Mouse (Mus musculus) midbrain, embryonic 16.5 days (tissue): ENCODE data around the gene Ehd1. TPM values are rescaled to one million over a fixed set of nuclear protein-coding genes. Genes with fewer than 3 reads are reported as not detected.

Experiments used
- ATAC-seq: fragments of 200-750 bp; cut with Nextera tagmentation; 2 replicates; pipeline ENCODE4 v1.8.0; 2017; ENCODE audit warnings: moderate TSS enrichment
- H3K27ac ChIP-seq: fragments of 300-500 bp; sonication (generic); 2 replicates; pipeline ENCODE4 v1.5.1; 2014; ENCODE audit warnings: mild to moderate bottlenecking, low read length, mixed read lengths
- H3K27me3 ChIP-seq: fragments of 300-500 bp; sonication (generic); 2 replicates; pipeline ENCODE4 v1.6.1; 2014; ENCODE audit warnings: low read depth, low read length, mixed read lengths; ENCODE audit not compliant: control insufficient read depth, insufficient read depth
- H3K36me3 ChIP-seq: fragments of 300-500 bp; sonication (generic); 2 replicates; pipeline ENCODE4 v1.6.1; 2014; ENCODE audit warnings: mild to moderate bottlenecking, low read length, moderate library complexity, mixed read lengths; ENCODE audit not compliant: control insufficient read depth, insufficient read depth
- H3K4me1 ChIP-seq: fragments of 300-500 bp; sonication (generic); 2 replicates; pipeline ENCODE4 v1.6.1; 2014; ENCODE audit warnings: mild to moderate bottlenecking, low read length, mixed read lengths; ENCODE audit not compliant: control insufficient read depth, insufficient read depth
- H3K4me2 ChIP-seq: fragments of 300-500 bp; sonication (generic); 2 replicates; pipeline ENCODE4 v1.6.1; 2014; ENCODE audit warnings: mild to moderate bottlenecking, low read length, mixed read lengths
- H3K4me3 ChIP-seq: fragments of 300-500 bp; sonication (generic); 2 replicates; pipeline ENCODE4 v1.5.1; 2014; ENCODE audit warnings: low read depth, mild to moderate bottlenecking, low read length, moderate library complexity, mixed read lengths
- H3K9ac ChIP-seq: fragments of 300-500 bp; sonication (generic); 2 replicates; pipeline ENCODE4 v1.6.1; 2014; ENCODE audit warnings: low read depth, low read length, mixed read lengths
- H3K9me3 ChIP-seq: fragments of 300-500 bp; sonication (generic); replicated peaks from 2 replicates; pipeline ENCODE4 v1.6.1; 2014; ENCODE audit warnings: mild to moderate bottlenecking, low read length, mixed read lengths; ENCODE audit not compliant: control insufficient read depth, poor library complexity, severe bottlenecking
- WGBS: fragments of 180-500 bp; shearing (Covaris S2); extraction: QIAGEN DNeasy Blood & Tissue Kit; methylation state at CpG from one replicate; pipeline ENCODE4 v1.1.7; 2014; 5-methylcytosine and 5-hydroxymethylcytosine counted together
- polyA plus RNA-seq: library from polyadenylated mRNA; unstranded; fragments of >200 nt; fragmentation: Nextera tagmentation; extraction: Ambion mirVana; gene quantifications from 2 replicates; pipeline ENCODE4 v1.2.1, GENCODE M21; 2015

Gene Ehd1
- polyA plus RNA-seq, 1 experiment from 2014 or later = 99.6 TPM

DNA sequence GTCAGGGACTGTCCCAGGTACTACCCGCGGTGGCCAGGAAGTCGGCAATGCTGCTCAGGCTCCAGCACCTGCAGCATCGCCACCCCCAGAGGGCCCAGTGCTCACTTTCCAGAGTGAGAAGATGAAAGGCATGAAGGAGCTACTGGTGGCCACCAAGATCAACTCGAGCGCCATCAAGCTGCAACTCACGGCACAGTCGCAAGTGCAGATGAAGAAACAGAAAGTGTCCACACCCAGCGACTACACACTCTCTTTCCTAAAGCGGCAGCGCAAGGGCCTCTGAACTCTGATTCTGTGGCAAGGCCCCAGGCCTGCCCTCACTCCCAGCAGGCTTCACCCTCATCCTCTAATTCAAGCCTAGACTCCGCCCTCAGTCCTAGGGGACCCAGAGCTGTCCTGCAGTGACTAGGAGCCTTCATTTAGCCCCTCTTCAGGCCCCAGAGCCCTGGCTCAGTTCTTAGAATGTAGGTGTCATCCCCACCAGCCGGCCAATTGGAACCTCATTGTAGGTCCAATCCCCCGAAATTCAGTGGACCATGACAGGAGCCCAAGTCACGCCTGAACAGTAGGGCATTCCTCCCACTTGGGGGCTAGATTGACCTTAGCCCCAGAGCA, 63.5 kb downstream of the Ehd1 start:
- ATAC-seq = no peak
- Histone ChIP-seq H3K4me2 (peak overlapping the region; percentile 77), H3K9me3 (no peaks in the 10 kb centered on the region), H3K27me3 (no peaks in the 10 kb centered on the region), H3K4me3 (no peak overlapping the region), H3K4me1 (peaks cover 31% of the 10 kb centered on the region), H3K9ac (no peak overlapping the region), H3K36me3 (peaks cover 36% of the 10 kb centered on the region), H3K27ac (no peak overlapping the region; the same call in 1 of the 2 replicates)
- WGBS = 66% methylated on average over 15 of the region's 15 CpGs

DNA sequence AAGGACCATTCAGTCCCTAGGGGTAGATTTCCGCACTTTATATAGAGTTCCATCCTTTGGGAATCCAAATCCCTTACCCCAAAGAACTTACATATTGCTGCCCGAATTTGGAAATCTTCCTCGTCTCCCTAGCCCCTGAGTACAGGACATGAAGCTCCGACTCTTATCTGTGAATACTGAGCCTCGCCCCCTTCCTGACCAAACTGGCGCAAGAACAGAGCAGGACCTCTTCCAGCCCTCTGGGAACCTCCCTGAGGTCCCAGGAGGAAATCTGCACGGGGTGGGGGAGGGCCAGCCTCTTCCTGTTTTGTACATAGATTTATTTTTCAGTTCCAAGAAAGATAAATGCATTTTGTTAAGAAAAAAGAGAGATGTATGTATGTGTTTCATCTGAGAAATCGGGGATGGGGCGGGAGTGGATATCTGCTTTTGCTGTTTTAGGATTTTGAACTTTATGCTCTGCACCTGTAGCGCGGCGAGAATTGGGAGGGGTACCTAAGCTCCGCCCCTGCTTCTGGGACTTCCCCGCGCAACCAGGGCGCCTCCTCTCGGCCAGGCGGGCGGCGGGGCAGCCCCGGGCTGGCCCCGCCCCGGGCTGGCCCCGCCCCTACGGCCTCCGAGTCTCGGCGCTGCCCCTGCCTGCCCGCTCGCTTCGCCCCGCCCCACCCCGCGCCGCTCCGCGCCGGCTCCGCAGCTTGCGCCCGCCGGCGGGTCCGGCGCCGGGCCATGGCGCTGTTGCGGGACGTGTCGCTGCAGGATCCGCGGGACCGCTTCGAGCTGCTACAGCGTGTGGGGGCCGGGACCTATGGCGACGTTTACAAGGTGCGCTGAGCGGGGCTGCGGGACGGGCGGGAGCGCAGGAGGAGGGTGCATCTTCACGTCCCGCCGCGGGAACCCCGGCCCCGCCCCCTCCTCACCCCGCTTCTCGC, 64.3 kb downstream of the Ehd1 start, which contains the start of gene Map4k2:
Map4k2 (plus strand) TSS at position 612 of the 929 bp plus-strand sequence.
- ATAC-seq = peak; percentile 29
- Histone ChIP-seq H3K9me3 (no peaks in the 10 kb centered on the region), H3K27ac (peak within 1 kb of the TSS; percentile 29; the same call in 1 of the 2 replicates), H3K9ac (peak within 1 kb of the TSS; percentile 74), H3K4me2 (peak within 1 kb of the TSS; percentile 77), H3K27me3 (no peaks in the 10 kb centered on the region), H3K36me3 (peaks cover 43% of the 10 kb centered on the region), H3K4me3 (peak within 1 kb of the TSS; percentile 51), H3K4me1 (peaks cover 29% of the 10 kb centered on the region)
- 9% methylated on average over 54 of the region's 72 CpGs for WGBS

DNA sequence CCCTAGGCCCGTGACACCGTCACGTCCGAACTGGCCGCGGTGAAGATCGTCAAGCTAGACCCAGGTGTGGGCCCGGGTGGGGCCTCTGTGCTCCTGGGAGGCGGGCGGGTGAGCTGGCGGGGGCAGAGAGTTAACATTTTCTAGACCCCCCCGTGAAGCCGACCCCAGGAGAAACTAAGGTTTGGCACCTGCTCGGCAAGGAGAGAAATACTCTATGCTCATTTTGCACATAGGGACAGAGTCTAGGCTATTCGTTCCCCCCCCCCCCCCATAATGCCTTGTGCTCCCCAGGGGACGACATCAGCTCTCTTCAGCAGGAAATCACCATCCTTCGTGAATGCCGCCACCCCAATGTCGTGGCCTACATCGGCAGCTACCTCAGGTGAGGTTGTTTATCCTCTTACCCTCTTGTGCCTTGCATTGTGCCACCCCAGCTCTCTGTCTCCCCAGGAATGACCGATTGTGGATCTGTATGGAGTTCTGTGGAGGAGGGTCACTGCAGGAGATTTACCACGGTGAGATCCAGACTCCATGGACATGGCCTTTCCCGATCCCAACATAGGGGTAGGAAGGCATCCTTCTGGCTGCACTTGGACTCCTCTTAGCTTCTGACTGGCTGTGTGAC, 65.0 kb downstream of the Ehd1 start:
- Histone ChIP-seq H3K36me3 (peaks cover 50% of the 10 kb centered on the region), H3K4me3 (peak overlapping the region; percentile 51), H3K4me2 (peak overlapping the region; percentile 77), H3K27ac (peak overlapping the region; percentile 29; the same call in 1 of the 2 replicates), H3K27me3 (no peaks in the 10 kb centered on the region), H3K4me1 (peaks cover 21% of the 10 kb centered on the region), H3K9ac (peak overlapping the region; percentile 74), H3K9me3 (no peaks in the 10 kb centered on the region)
- WGBS = 11% methylated on average over 23 of the region's 23 CpGs
- no peak; the same call in 1 of the 2 replicates for ATAC-seq

DNA sequence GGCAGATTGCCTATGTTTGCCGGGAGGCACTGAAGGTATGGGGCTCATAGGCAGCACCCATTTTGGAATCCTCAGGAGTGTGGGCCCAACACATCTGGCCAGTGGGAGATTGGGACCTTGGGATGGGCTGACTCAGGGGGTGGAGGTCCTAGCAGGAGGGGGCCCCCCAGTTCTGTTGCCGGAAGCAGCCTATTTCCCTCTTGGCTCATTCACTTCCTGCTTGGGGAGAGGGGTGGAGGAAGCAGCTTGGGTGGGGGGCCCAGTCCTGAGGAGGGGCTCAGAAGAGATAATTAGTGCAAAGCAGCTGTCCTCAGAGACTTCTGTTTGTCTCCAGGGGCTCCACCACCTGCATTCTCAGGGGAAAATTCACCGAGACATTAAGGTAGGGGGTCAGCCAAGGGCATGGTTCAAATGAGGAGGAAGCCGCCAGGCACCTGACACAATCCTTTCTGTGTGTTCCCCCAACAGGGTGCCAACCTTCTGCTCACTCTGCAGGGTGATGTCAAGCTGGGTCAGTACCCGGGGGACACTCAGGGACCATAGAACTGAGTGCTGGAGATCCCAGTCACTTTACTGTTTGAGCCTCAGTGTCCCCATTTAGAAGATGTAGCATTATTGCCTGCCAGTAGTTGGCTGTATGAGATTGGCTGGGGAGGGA, 65.9 kb downstream of the Ehd1 start:
- 77% methylated on average over 5 of the region's 5 CpGs for WGBS
- Histone ChIP-seq H3K27ac (no peak overlapping the region), H3K36me3 (peaks cover 59% of the 10 kb centered on the region), H3K4me2 (peak overlapping the region; percentile 77; the same call in 1 of the 2 replicates), H3K9me3 (no peaks in the 10 kb centered on the region), H3K4me3 (no peak overlapping the region), H3K4me1 (peaks cover 13% of the 10 kb centered on the region), H3K27me3 (no peaks in the 10 kb centered on the region), H3K9ac (no peak overlapping the region)
- ATAC-seq = no peak

- Histone ChIP-seq H3K9ac (no peak overlapping the region), H3K4me1 (peaks cover 11% of the 10 kb centered on the region; the same call in 1 of the 2 replicates), H3K27me3 (no peaks in the 10 kb centered on the region), H3K4me2 (no peak overlapping the region), H3K9me3 (no peaks in the 10 kb centered on the region), H3K36me3 (peaks cover 54% of the 10 kb centered on the region), H3K27ac (no peak overlapping the region), H3K4me3 (no peak overlapping the region)
- WGBS = 93% methylated on average over 19 of the region's 19 CpGs
- no peak for ATAC-seq
These were observed 66.8 kb downstream of the Ehd1 start for GRCm38 (mm10) chr19:6343066-6343925.

DNA sequence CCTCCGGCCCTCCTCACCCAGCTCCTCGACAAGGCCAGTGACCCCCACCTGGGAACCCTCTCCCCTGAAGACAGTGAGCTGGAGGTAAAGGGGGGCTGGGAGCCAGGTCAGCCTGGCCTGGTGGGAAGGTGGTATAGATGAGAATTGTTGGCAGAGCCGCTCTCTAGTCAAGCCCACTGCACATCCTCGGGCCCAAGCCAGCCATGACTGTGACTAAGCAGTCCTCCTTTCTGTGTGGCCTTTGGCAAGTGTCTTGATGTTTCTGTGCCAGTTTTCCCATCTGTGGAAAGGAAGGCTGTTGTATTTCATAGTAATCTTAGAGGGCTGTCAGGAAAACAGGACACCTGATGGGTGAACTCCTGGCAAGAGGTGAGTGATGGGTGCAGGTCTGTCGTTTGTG, 67.5 kb downstream of the Ehd1 start:
- no peak for ATAC-seq
- Histone ChIP-seq H3K9ac (no peak overlapping the region), H3K4me3 (no peak overlapping the region), H3K27ac (no peak overlapping the region), H3K9me3 (no peaks in the 10 kb centered on the region), H3K4me2 (no peak overlapping the region), H3K4me1 (peaks cover 11% of the 10 kb centered on the region; the same call in 1 of the 2 replicates), H3K27me3 (no peaks in the 10 kb centered on the region), H3K36me3 (peaks cover 49% of the 10 kb centered on the region)
- 90% methylated on average over 5 of the region's 5 CpGs for WGBS

DNA sequence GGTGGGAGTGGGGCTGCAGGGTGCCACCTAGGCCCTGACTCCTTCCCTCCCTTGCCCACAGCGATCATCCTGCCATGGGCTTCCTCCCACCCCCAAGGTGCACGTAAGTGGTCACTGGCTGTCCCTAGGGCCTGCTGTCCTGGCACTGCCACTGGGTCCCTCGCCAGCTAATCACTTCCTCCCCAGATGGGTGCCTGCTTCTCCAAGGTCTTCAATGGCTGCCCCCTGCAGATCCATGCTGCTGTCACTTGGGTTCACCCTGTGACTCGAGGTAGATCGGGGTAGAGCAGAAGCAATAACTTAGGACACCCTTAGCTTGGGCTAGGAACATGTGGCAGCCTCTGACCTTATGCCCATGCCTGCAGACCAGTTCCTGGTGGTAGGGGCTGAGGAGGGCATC, 69.5 kb downstream of the Ehd1 start:
- WGBS = 95% methylated on average over 5 of the region's 5 CpGs
- Histone ChIP-seq H3K9ac (no peak overlapping the region), H3K4me2 (no peak overlapping the region), H3K27me3 (no peaks in the 10 kb centered on the region), H3K4me1 (peaks cover 4% of the 10 kb centered on the region; the same call in 1 of the 2 replicates), H3K9me3 (no peaks in the 10 kb centered on the region), H3K36me3 (peaks cover 43% of the 10 kb centered on the region), H3K4me3 (no peak overlapping the region), H3K27ac (no peak overlapping the region)
- no peak for ATAC-seq

GRCm38 (mm10) chr19:6346661-6347060, 70.1 kb downstream of the Ehd1 start:
- ATAC-seq = no peak
- H3K9me3 ChIP-seq = no peaks in the 10 kb centered on the region
- H3K9ac ChIP-seq = no peak overlapping the region
- no peak overlapping the region for H3K27ac ChIP-seq
- H3K27me3 ChIP-seq = no peaks in the 10 kb centered on the region
- no peaks in the 10 kb centered on the region for H3K4me1 ChIP-seq
- H3K4me2 ChIP-seq = no peak overlapping the region
- no peak overlapping the region for H3K4me3 ChIP-seq
- 88% methylated on average over 10 of the region's 10 CpGs for WGBS
- peaks cover 43% of the 10 kb centered on the region for H3K36me3 ChIP-seq
